Mouse (Mus musculus) erythroblast, embryonic 14.5 days (primary cell): ENCODE results near the gene Cyb5d1. TPM values are rescaled to one million over a fixed set of nuclear protein-coding genes. Genes with fewer than 3 reads are reported as not detected.
A peak's percentile ranks its signal among the peaks of the same experiment; 100 is the strongest.

Experiments used
- H3K27me3 ChIP-seq: 2 replicates; pipeline ENCODE4 v1.6.1; 2012; ENCODE audit warnings: inconsistent platforms; ENCODE audit not compliant: control insufficient read depth
- H3K36me3 ChIP-seq: 2 replicates; pipeline ENCODE4 v1.6.1; 2012; ENCODE audit warnings: mild to moderate bottlenecking, inconsistent platforms; ENCODE audit not compliant: control insufficient read depth
- H3K4me1 ChIP-seq: 2 replicates; pipeline ENCODE4 v1.6.1; 2012; ENCODE audit warnings: inconsistent platforms; ENCODE audit not compliant: control insufficient read depth
- H3K4me3 ChIP-seq: replicated peaks from 2 replicates; pipeline ENCODE3; 2012; ENCODE audit warnings: moderate library complexity, mild to moderate bottlenecking, inconsistent platforms
- H3K9me3 ChIP-seq: 2 replicates; pipeline ENCODE4 v1.6.1; 2012; ENCODE audit warnings: low read length, inconsistent platforms, mixed read lengths; ENCODE audit not compliant: control insufficient read depth
- GATA1 ChIP-seq: IDR thresholded peaks from 2 replicates; pipeline ENCODE4 v1.6.1; 2012; ENCODE audit warnings: low read length, inconsistent platforms, mixed read lengths
- TAL1 ChIP-seq: IDR thresholded peaks from 3 replicates; pipeline ENCODE4 v1.6.1; 2012; ENCODE audit warnings: low read length, inconsistent platforms, mixed read lengths
- polyA plus RNA-seq: library from polyadenylated mRNA; stranded (reverse); fragments of >175 nt; gene quantifications from 2 replicates; pipeline ENCODE4 v1.2.3, GENCODE M21; 2012

Gene Cyb5d1
- polyA plus RNA-seq, 1 experiment = 0.12 TPM

DNA sequence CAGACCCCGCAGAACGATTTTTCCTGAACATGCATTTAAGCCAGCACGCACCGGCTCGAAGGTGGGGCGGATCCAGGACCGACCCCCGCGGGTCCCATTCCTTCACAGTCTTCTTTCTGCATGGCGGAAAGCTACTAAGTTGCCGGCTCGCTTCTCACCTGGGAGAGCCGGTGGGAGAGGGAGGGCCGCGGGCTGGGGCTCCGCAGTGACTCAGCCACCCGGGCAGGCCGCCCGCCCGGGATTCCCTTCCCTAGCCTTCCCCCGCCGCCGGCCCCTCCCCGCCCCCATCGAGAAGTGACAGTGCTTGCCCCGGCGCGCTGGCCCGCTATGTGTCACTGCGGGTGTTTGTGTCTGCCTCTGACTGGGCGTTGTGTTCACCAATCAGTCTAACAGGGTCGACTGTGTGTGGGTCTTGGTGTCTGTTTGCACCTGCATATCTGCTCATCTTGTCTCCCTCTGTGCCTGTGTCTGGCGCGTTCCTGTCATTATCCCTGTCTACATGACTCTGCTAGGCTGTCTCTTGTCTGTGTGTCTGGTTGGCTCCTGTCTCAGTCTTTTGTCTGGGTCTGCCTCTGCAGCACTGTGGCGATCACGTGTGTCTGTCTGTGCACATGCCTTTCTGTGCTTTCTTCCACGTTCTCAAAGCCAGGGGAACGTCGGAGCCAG is 16.2 kb upstream of the Cyb5d1 start:
- Histone ChIP-seq H3K4me3 (peak overlapping the region; percentile 92), H3K4me1 (peaks cover 84% of the 10 kb centered on the region), H3K9me3 (no peaks in the 10 kb centered on the region), H3K36me3 (peaks cover 8% of the 10 kb centered on the region), H3K27me3 (peaks cover 10% of the 10 kb centered on the region)
- no peak for TF ChIP-seq TAL1
- TF ChIP-seq GATA1 = no peak

DNA sequence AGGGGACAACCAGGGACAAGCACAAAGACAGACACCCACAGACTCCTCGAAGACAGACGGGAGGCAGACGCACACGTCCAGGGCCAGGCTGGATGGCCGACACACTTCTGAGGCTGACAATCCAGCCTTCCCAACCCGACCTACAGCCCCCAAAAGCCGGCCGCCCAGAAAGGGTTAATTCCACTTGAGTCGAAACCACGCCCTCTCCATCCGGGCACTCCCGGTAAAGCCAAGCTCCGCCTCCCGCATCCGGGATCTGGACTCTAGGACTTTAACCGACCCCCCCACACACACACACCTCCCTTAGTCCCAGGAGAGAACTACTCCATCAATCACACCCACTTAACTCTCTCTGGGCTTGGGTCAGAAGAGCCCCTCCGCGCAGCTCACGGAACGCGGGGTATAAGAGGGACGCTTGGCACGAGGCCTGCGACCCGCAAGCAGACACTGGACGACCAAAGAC is 15.7 kb upstream of the Cyb5d1 start:
- Histone ChIP-seq H3K4me1 (peaks cover 84% of the 10 kb centered on the region), H3K4me3 (peak overlapping the region; percentile 92), H3K36me3 (peaks cover 13% of the 10 kb centered on the region), H3K27me3 (peaks cover 6% of the 10 kb centered on the region), H3K9me3 (no peaks in the 10 kb centered on the region)
- TF ChIP-seq GATA1 (no peak), TAL1 (no peak)

DNA sequence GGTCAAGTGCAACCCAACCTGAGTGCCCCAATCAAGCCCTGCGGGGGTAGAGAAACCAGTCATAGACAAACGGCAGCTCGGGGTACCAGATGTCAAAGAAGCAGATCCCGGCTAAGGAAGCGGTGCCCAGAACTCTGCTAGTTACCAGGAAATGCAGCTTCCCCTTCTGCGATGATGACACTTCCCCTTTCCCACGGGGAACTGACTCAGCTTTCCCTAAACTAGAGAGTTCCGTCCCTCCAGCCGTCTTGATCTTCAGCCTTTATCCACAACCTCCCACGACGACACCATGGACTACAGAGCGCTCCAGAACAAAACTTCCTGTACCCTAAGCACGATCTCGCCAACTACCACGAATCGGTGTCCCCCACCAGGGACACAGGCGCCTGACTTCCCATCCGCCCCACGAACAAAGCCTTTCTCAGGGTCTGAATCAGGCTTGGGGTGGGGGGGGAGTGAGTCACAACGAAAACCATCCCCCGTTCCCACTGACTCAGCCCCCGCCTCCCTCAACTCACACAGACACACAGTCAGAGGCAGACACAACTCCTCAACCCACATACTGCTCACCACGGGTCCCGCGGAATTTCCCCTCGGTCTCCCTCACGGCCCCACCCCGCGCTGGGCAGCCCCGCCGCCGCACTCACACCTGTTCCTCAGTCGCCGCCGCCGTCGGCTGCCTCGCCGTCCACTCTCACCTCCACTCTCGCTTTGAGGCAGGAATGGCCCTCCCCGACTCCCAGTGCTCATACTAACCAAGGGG is 15.1 kb upstream of the Cyb5d1 start:
- peaks cover 3% of the 10 kb centered on the region for H3K27me3 ChIP-seq
- H3K4me1 ChIP-seq = peaks cover 80% of the 10 kb centered on the region
- TF ChIP-seq TAL1 = no peak
- TF ChIP-seq GATA1 = no peak
- H3K36me3 ChIP-seq = peaks cover 19% of the 10 kb centered on the region
- no peaks in the 10 kb centered on the region for H3K9me3 ChIP-seq
- H3K4me3 ChIP-seq = peak overlapping the region; percentile 92

DNA sequence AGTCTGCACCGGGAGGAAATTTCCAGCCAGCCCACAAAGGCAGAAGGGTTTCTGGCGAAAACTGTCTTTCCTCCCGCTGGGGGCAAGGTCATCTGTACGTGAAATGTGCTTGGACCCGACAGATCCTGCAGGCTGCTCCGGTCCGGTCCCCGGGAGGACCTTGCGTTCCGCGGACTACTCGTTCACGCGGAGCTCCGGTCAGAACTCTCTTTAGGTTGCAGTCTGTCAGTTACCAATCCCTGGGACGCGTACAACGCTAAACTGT is 14.5 kb upstream of the Cyb5d1 start:
- Histone ChIP-seq H3K36me3 (peaks cover 25% of the 10 kb centered on the region), H3K4me3 (peak overlapping the region; percentile 92), H3K9me3 (no peaks in the 10 kb centered on the region), H3K4me1 (peaks cover 75% of the 10 kb centered on the region), H3K27me3 (no peaks in the 10 kb centered on the region)
- TF ChIP-seq GATA1 (no peak), TAL1 (no peak)

DNA sequence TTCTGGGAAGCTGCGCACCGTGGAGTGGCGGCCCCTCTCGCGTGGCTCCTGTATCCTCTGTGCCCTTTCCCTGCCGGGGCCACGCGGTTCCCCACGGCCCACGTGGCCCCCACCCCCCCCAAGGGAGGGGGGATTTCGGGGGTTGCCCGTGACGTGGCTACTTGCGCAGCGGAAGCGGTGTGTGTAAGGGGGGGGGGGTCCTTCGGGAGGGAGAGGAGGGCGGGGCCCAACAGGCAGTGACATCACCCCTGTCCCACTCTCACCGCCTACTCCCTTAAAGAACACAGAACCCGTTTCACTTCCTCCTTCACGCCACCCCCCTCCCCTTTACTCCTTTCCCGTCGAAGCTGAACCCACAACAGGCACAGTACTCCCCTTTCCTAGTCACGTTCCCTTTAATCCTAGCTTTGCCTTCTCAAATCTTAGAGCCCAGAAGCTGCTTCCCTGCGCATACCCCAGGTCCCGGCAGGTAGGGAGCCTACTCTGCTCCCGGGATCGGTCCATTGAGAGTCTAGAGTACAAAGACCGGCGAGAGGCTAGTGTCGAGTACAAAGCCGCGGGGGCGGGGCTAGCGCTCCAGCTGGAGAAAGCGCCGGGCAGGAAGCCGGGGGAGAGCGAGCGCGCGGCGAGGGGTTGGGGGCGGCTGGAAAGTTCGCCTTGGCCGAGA is 14.1 kb upstream of the Cyb5d1 start:
- H3K4me3 ChIP-seq = peak overlapping the region; percentile 92
- H3K4me1 ChIP-seq = peaks cover 74% of the 10 kb centered on the region
- TF ChIP-seq TAL1 (no peak), GATA1 (no peak)
- no peaks in the 10 kb centered on the region for H3K9me3 ChIP-seq
- no peaks in the 10 kb centered on the region for H3K27me3 ChIP-seq
- peaks cover 29% of the 10 kb centered on the region for H3K36me3 ChIP-seq

DNA sequence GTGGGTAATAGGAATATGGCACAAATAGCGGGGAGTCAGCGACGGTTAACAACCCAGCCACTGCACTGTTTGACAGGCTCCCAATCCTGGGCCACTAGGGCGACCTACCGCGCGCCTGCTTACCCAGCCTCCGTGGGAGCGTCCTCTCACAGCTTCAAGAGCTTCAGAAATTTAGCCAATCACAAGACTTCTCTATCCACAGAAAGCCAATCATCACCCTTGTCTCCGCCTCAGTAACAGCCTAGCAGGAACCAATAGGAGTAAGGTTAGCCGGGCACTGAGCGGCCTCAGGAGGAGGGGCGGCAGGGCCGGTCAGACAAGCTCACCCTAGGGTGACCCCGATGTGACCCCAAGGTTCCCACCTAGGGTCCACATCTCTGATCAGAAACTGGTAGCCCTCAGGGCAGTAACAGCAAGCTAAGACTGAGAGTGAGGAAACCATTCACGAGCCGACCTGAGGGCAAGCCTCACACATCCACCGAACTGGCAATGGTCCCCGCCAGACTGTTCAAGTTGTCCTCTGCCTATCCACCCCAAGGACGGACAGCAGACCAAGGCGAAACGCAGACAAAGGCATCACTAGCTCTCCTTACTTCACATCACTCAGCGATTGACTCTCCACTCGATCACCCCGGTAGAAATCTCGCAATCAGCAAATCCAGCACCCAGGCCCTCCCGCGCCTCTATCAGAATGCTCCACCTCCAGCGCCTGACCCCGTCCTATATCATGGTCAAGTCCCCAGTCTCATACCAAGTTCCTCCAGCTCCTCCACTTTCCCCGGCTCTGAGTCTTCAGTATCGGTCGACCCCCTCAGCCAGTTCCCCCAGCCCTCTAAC is 13.3 kb upstream of the Cyb5d1 start:
- Histone ChIP-seq H3K4me1 (peaks cover 67% of the 10 kb centered on the region), H3K36me3 (peaks cover 36% of the 10 kb centered on the region), H3K9me3 (no peaks in the 10 kb centered on the region), H3K4me3 (peak overlapping the region; percentile 92), H3K27me3 (no peaks in the 10 kb centered on the region)
- TF ChIP-seq TAL1 (no peak), GATA1 (no peak)

DNA sequence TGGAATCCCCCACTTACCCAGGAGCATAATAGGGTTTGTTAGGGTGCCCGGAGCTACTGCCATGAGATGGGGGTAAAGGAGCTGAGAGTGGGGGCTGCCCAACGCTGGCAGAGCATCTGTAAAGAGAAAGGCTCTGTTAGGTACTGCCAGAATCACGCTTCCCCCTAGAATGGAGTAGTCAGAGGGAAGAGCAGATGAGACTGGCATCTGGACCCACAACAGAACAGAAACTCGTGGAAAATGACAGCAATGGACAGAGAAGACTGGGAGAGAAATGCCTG is 12.2 kb upstream of the Cyb5d1 start:
- H3K9me3 ChIP-seq = no peaks in the 10 kb centered on the region
- peaks cover 56% of the 10 kb centered on the region for H3K4me1 ChIP-seq
- peaks cover 42% of the 10 kb centered on the region for H3K36me3 ChIP-seq
- TF ChIP-seq TAL1 (no peak), GATA1 (no peak)
- peak overlapping the region; percentile 92 for H3K4me3 ChIP-seq
- H3K27me3 ChIP-seq = no peaks in the 10 kb centered on the region

DNA sequence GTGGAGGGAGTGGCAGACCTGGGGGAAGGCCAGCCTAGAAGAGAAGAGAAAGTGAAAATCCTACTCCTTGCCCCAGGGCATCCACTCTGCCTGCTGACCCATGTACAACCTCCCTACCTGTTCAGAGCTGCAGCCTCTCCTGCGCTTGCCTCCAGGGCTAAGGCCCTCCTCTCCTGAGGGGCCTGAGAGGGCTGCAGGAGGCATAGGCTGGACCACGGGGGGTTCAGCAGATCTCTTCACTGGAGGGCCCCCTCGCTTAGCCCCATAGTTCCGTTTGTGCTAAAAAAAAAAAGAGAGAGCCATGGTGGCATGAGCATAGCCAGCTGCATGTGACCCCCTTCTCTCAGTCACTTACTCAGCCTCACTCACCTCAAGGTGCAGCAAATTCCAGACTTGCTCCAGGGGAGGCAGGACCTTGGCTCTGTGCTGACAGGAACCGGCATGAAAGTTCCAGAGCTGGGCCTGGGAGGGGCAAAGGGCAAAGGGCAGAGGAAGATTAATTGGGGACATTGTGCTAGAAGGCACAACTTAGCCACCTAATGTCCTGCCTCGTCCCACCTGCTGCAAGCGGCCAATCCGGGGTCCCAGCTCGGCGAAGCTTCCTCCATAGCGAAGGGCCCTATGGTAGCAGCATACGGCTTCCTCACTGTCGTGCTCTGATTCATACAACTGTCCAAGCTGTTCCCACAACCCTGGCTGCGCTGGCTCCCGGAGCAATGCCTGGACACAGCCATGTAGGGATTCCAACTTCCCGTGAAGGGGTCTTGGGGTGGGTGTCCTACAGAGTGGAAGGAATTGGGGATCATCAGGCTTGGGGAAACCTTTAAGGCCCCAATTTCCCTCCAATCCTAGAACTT is 11.7 kb upstream of the Cyb5d1 start:
- H3K36me3 ChIP-seq = peaks cover 44% of the 10 kb centered on the region
- H3K9me3 ChIP-seq = no peaks in the 10 kb centered on the region
- TF ChIP-seq TAL1 (no peak), GATA1 (no peak)
- H3K4me3 ChIP-seq = no peak overlapping the region
- H3K4me1 ChIP-seq = peaks cover 51% of the 10 kb centered on the region
- no peaks in the 10 kb centered on the region for H3K27me3 ChIP-seq
